Mouse (Mus musculus): ENCODE measurements around the gene Gm42688. TPM values are rescaled to one million over a fixed set of nuclear protein-coding genes. Genes with fewer than 3 reads are reported as not detected.

Gene Gm42688
- polyA plus RNA-seq, 1 experiment from 2014 or later: 2.9 TPM

DNA sequence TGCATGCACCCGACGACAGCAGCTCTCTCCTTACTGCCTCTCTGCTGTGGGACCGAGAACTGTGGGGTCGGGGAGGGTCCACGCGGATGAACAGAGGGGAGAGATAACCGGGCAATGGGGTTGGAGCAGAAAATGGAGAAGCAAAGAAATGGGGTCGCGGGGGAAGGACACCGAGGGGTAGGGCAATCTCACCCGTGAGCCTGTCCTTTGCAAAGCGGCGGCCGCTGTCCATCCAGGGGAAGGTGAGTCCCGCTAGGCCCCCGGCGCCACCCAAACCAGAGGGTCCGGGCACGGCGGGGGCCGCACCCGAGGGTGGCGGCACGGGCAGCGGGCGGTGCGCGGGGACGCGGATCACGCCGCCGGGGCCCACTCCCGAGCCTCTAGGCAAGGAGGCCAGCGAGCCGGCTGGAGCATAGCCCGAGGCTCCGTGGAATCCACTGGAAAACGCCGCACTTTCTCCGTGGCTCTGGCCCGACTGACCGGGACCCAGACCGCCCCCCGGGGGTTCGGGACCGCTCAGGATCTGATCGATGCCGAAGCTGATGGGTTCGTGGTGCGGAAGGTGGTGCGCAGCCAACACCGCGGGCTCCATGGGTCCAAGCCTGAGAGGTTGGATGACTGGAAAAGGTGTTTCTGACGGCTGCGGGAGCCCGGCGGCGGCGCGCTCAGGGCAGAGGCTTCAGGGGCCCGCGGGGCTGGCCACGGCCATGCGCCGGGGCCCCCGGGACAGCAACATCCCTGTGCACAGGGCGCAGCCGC is 31.8 kb upstream of the Gm42688 start:
- Histone ChIP-seq H3K4me2 (replicated peaks) (peak overlapping the region; percentile 35), H3K27me3 (peaks cover 98% of the 10 kb centered on the region), H3K9me3 (replicated peaks) (no peaks in the 10 kb centered on the region), H3K4me3 (replicated peaks) (peak overlapping the region; percentile 26), H3K27ac (replicated peaks) (no peak overlapping the region), H3K4me1 (peaks cover 30% of the 10 kb centered on the region), H3K9ac (no peak overlapping the region), H3K36me3 (no peaks in the 10 kb centered on the region)
- WGBS: under 1% methylated on average over 69 of the region's 69 CpGs
- no peak; the same call in 1 of the 2 replicates for ATAC-seq (ENCODE audit: insufficient number of reproducible peaks, low FRiP score, low TSS enrichment, low read depth)

DNA sequence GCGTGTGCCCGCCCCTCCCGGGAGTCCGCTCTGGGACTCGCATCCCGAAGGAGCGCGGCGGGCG is 31.3 kb upstream of the Gm42688 start, which contains the start of gene Tlx2:
Gene Tlx2, minus strand, starts transcription at position 47 of the 64 bp plus-strand sequence.
- Histone ChIP-seq H3K36me3 (no peaks in the 10 kb centered on the region), H3K4me3 (replicated peaks) (peak within 1 kb of the TSS; percentile 26), H3K27ac (replicated peaks) (no peak within 1 kb of the TSS), H3K9ac (no peak within 1 kb of the TSS), H3K9me3 (replicated peaks) (no peaks in the 10 kb centered on the region), H3K27me3 (peaks cover 96% of the 10 kb centered on the region), H3K4me1 (peaks cover 30% of the 10 kb centered on the region), H3K4me2 (replicated peaks) (peak within 1 kb of the TSS; percentile 35)
- ATAC-seq (ENCODE audit: insufficient number of reproducible peaks, low FRiP score, low TSS enrichment, low read depth): no peak
- WGBS: 0% methylated on average over 10 of the region's 10 CpGs

DNA sequence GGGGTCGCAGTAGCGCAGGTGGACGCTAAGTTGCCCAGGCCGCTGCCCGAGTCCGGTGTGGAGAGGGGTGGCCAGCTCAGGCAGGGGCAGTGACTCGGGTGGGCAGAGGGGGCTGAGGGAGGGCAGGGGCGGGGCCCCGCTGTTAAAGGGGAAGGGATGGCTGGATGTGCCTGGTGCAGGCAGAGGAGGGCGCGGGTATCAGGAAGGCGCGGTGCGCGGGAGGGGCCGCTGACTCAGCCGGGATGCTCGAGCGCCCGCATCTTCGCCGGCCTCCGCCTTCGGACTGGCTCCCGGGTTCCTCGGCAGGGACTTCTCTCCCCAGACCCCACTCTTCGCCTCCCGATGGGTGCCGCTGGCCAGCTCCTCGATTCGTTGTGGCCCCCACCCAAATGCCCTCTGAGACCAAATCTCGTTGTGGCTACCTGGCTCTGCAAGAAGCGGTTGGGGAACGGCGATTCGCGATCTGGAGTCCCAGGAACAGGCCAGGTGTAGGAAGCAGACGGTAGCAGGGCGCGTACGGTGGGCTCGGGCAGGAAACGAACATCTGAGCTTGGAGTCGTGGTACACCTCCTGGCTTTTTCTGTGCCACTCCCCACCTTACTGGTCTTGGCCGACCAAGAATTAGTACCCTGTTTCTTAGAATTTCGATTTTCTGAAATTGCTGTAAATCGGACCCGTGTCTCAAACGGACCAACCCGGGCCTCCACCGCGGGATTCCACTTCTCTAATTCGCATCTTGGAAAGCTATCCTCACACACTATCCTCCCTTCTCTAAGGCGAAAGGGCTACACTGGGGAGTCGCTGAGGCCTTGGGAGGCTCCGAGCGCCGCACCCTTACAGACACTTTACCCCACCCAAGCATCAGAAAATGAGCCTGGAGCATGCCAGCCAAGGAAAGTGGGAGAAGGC is 30.9 kb upstream of the Gm42688 start:
- H3K4me3 ChIP-seq (replicated peaks): peak overlapping the region; percentile 26
- H3K4me1 ChIP-seq: peaks cover 30% of the 10 kb centered on the region
- ATAC-seq (ENCODE audit: insufficient number of reproducible peaks, low FRiP score, low TSS enrichment, low read depth): no peak
- no peaks in the 10 kb centered on the region for H3K9me3 ChIP-seq (replicated peaks)
- 2% methylated on average over 57 of the region's 58 CpGs for WGBS
- peak overlapping the region; percentile 35 for H3K4me2 ChIP-seq (replicated peaks)
- H3K27me3 ChIP-seq: peaks cover 96% of the 10 kb centered on the region
- no peak overlapping the region for H3K9ac ChIP-seq
- H3K36me3 ChIP-seq: no peaks in the 10 kb centered on the region
- H3K27ac ChIP-seq (replicated peaks): no peak overlapping the region

DNA sequence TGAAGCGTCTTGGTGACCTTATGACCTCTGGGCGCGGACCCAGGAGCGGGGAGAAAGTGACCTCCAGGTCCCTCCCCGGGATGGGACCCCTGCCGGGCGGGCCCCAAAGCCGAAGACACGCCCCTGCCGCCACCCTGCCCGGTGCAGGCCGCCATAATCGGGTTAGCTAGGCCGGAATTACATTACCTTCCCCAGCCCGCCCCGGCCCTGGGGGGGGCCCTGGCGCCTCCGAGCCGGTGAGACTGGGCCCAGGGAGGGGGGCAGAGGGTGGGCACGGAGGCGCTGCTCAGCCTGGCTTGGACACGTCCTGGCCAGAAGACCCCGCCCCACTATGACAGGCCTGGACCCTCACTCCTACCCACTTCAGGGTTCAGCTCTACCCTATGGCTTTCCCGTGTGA is 30.2 kb upstream of the Gm42688 start:
- peaks cover 30% of the 10 kb centered on the region for H3K4me1 ChIP-seq
- H3K9me3 ChIP-seq (replicated peaks): no peaks in the 10 kb centered on the region
- peak overlapping the region; percentile 17 for H3K4me3 ChIP-seq (replicated peaks)
- H3K27me3 ChIP-seq: peaks cover 96% of the 10 kb centered on the region
- WGBS: 1% methylated on average over 20 of the region's 24 CpGs
- peak overlapping the region; percentile 26; the same call in 1 of the 2 replicates for H3K4me2 ChIP-seq (replicated peaks)
- H3K36me3 ChIP-seq: no peaks in the 10 kb centered on the region
- ATAC-seq (ENCODE audit: insufficient number of reproducible peaks, low FRiP score, low TSS enrichment, low read depth): no peak
- H3K9ac ChIP-seq: no peak overlapping the region
- no peak overlapping the region for H3K27ac ChIP-seq (replicated peaks)

DNA sequence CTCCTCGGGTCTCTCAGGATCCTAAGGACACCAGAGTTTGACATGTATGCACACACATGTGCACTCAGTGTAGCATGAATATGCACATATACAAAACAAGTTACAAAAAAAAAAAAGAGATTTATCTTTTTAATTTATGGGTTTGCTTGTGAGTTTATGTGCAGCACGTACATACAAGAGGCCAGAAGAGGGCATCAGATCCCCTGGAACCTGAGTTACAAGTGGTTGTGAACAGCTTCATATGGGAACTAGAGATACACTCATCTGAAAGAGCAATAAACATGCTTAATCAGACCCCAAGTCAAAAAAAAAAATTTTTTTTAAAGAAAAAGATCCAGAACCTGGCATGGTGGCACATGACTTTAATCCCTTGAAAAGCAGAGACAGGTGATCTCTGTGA is 26.4 kb upstream of the Gm42688 start:
- Histone ChIP-seq H3K4me1 (peaks cover 35% of the 10 kb centered on the region), H3K4me3 (replicated peaks) (no peak overlapping the region), H3K27me3 (peaks cover 60% of the 10 kb centered on the region), H3K9me3 (replicated peaks) (no peaks in the 10 kb centered on the region), H3K9ac (no peak overlapping the region), H3K4me2 (replicated peaks) (no peak overlapping the region), H3K36me3 (peaks cover 5% of the 10 kb centered on the region), H3K27ac (replicated peaks) (no peak overlapping the region)
- ATAC-seq (ENCODE audit: insufficient number of reproducible peaks, low FRiP score, low TSS enrichment, low read depth): no peak
- 14% methylated on average over 2 of the region's 2 CpGs for WGBS

DNA sequence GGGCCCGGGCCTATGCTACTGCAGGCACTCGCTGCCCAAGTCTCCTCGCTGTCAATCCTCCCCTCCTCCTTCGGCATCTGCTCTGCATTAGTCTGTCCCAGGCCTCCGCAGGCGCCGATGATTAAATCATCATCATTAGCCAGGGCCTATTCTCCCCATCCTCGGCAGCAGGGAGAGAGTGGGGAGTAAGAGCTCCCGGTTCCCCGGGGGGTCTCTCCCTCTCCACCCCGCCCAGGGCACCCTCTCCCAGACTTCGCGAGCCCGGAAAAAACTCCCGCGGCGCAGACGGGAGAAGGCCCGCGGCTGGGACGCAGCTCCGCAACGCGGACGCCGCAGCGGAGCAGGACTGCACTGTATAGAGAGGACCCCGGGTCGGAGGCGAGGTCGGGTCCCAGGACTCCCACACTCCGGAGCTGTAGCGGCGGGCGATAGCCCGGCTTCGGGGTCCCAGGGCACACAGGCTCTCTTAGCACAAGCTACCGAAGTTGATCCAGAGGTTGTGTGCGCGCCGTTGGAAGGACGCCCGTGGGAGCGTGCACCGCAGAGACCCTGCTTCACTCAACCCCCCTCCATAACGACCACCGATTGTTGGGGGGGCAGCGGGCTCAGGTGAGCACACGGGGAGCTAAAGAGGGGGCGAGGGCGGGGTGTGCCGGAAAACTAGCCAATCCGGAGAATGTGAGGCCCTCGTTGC is 23.6 kb upstream of the Gm42688 start, which contains the start of gene Pcgf1:
Gene Pcgf1, plus strand, starts transcription at position 240 of the 694 bp plus-strand sequence.
- Histone ChIP-seq H3K9me3 (replicated peaks) (no peaks in the 10 kb centered on the region), H3K27me3 (peaks cover 41% of the 10 kb centered on the region), H3K4me3 (replicated peaks) (peak within 1 kb of the TSS; percentile 80), H3K4me1 (peaks cover 20% of the 10 kb centered on the region), H3K36me3 (peaks cover 27% of the 10 kb centered on the region), H3K27ac (replicated peaks) (peak within 1 kb of the TSS; percentile 94), H3K9ac (peak within 1 kb of the TSS; percentile 69), H3K4me2 (replicated peaks) (peak within 1 kb of the TSS; percentile 96)
- ATAC-seq (ENCODE audit: insufficient number of reproducible peaks, low FRiP score, low TSS enrichment, low read depth): peak; percentile 75
- under 1% methylated on average over 54 of the region's 54 CpGs for WGBS

DNA sequence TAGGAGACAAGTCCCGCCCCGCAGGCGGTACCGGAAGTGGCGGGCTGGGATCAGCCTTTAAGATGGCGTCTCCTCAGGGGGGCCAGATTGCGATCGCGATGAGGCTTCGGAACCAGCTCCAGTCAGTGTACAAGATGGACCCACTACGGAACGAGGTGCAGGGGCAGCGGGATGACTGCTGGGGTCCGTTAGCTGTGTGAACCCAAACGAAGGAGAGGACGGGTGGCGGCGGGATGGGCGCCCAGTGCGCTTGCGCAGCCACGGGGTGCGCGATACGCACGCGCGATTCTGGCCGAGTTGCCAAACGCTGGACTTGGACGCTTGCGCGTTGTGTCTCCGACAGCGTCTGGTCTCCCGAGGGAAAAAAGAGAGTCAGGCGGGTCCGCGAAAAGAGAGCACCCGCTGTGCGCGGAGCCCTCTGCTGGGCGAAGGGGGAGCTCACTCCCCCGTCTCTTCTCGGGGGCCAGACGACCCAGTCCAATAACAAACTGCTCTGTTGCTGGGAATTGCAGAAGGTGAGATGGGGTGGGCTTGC is 23.0 kb upstream of the Gm42688 start:
- H3K27me3 ChIP-seq: peaks cover 44% of the 10 kb centered on the region
- peak overlapping the region; percentile 94 for H3K27ac ChIP-seq (replicated peaks)
- H3K4me3 ChIP-seq (replicated peaks): peak overlapping the region; percentile 80
- WGBS: under 1% methylated on average over 46 of the region's 46 CpGs
- H3K9ac ChIP-seq: peak overlapping the region; percentile 66
- peaks cover 20% of the 10 kb centered on the region for H3K4me1 ChIP-seq
- peak; percentile 93 for ATAC-seq (ENCODE audit: insufficient number of reproducible peaks, low FRiP score, low TSS enrichment, low read depth)
- H3K36me3 ChIP-seq: peaks cover 27% of the 10 kb centered on the region
- H3K9me3 ChIP-seq (replicated peaks): no peaks in the 10 kb centered on the region
- peak overlapping the region; percentile 96 for H3K4me2 ChIP-seq (replicated peaks)

DNA sequence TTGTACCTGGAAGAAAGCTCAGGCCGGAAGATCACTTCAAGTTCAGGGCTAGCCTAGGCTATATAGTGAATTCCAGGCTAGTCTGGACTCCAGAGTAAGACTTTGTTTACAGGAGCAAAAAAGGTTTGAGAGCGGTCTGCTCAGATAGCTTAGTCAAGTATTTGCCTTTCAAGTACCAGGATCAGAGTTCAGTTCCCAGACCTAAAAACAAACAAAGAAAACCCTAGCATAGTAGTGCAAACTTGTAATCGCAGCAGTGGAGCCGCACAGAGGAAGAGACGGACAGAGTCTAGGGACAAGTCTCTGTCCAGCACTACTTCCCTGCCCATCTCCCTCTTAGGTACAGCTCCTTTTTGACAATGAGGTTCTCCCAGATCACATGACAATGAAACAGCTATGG is 21.2 kb upstream of the Gm42688 start:
- Histone ChIP-seq H3K4me1 (peaks cover 20% of the 10 kb centered on the region), H3K4me2 (replicated peaks) (no peak overlapping the region), H3K9me3 (replicated peaks) (no peaks in the 10 kb centered on the region), H3K4me3 (replicated peaks) (no peak overlapping the region), H3K27ac (replicated peaks) (no peak overlapping the region), H3K27me3 (peaks cover 45% of the 10 kb centered on the region), H3K36me3 (peaks cover 27% of the 10 kb centered on the region), H3K9ac (no peak overlapping the region)
- no peak for ATAC-seq (ENCODE audit: insufficient number of reproducible peaks, low FRiP score, low TSS enrichment, low read depth)
- 95% methylated on average over 5 of the region's 5 CpGs for WGBS

DNA sequence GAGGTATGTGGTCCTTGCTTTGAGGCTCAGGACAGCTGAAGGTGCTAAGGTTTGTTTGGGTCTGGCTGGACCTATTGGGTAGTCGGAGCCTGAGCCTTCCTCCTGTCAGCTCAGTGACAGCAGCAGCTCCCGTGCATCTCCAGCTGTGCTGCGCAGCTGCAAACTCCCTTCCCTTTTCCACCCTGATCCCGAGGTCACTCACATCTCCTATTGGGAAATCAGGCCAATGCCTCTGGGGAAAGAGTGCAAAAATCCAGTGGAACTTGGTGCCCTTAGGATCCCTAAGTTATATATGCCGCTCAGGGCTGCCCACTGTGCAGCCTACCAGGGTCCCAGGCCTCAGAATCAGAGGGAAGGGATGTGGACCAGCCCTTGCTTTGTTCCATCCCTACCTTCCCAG is 17.9 kb upstream of the Gm42688 start:
- peaks cover 30% of the 10 kb centered on the region for H3K4me1 ChIP-seq
- no peak overlapping the region for H3K27ac ChIP-seq (replicated peaks)
- H3K36me3 ChIP-seq: peaks cover 27% of the 10 kb centered on the region
- peaks cover 64% of the 10 kb centered on the region for H3K27me3 ChIP-seq
- no peak overlapping the region for H3K9ac ChIP-seq
- H3K9me3 ChIP-seq (replicated peaks): no peaks in the 10 kb centered on the region
- H3K4me2 ChIP-seq (replicated peaks): no peak overlapping the region
- no peak for ATAC-seq (ENCODE audit: insufficient number of reproducible peaks, low FRiP score, low TSS enrichment, low read depth)
- H3K4me3 ChIP-seq (replicated peaks): no peak overlapping the region
- WGBS: 15% methylated on average over 5 of the region's 5 CpGs

DNA sequence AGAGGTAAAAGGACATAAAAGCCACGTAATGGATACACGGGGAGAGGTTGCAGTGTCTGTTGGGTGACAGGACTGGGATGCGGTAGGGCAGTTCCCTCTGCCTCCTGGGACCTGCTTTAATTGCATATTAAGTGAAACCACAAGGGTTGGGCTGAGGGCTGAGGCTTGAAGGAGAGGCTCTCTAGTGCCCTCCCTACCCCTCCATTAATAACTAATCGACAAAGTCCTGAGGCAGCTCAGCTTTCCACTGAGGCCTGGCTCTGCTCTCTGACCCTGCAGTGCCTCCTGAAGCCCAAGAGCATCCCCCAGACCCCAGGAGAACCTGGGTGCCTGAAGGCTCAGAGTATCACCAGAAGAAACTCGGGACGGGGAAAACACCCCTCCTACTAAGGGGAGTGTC is 16.9 kb upstream of the Gm42688 start:
- Histone ChIP-seq H3K27ac (replicated peaks) (no peak overlapping the region), H3K4me1 (peaks cover 20% of the 10 kb centered on the region), H3K36me3 (peaks cover 27% of the 10 kb centered on the region), H3K9ac (no peak overlapping the region), H3K4me2 (replicated peaks) (no peak overlapping the region), H3K27me3 (peaks cover 72% of the 10 kb centered on the region), H3K9me3 (replicated peaks) (no peaks in the 10 kb centered on the region), H3K4me3 (replicated peaks) (no peak overlapping the region)
- no peak for ATAC-seq (ENCODE audit: insufficient number of reproducible peaks, low FRiP score, low TSS enrichment, low read depth)
- 8% methylated on average over 6 of the region's 6 CpGs for WGBS

Data from embryonic facial prominence, embryonic 15.5 days (tissue).